Mouse (Mus musculus): Measurements from ENCODE around the gene Dnaaf5. TPM values are rescaled to one million over a fixed set of nuclear protein-coding genes. Genes with fewer than 3 reads are reported as not detected.

Gene Dnaaf5
- total RNA-seq, 4 experiments from 2014 or later, result 16.6 to 20.3 (median 17.4) TPM

DNA sequence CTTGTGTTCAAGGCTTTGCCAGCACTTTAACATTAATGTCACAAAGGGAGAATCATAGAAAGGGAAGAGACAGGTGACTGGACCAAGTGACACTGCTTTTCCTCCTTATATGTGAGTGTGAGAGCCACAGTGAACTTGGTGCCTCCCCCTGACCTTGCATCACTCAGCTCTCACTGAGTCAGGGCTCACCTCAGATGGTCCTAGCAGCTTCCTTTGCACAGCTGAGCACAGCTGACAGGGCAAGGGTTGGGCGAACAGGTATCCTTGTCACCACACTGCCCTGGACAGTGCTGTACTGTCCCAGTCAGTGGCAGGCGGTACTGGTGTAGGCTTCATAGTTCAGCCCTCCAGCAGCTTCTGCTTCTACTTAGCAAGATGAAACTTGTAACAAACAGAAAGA lies 77.6 kb downstream of the Dnaaf5 start:
- DNase-seq (ENCODE audit: low spot score in 2 of 2), result no peak

DNA sequence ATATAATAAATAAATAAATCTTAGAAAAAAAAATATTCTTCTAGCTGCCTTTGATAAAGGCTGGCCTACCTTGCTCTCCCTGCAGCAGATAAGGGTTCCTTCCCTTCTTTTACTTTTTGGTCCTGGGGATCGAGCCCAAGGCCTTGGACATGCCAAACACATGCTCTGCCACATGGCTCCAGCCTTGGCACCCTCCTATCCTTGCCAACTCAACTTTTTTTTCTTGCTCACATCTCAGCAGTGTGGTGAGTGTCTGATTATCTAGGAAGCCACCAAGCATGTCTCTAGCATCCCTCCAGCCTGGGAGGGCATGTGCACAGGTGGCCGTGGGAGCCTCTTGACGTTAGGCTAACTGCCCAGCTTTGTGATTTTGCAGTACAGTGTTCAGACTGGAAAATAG lies 78.3 kb downstream of the Dnaaf5 start:
- no peak for DNase-seq (ENCODE audit: low spot score in 2 of 2)

DNA sequence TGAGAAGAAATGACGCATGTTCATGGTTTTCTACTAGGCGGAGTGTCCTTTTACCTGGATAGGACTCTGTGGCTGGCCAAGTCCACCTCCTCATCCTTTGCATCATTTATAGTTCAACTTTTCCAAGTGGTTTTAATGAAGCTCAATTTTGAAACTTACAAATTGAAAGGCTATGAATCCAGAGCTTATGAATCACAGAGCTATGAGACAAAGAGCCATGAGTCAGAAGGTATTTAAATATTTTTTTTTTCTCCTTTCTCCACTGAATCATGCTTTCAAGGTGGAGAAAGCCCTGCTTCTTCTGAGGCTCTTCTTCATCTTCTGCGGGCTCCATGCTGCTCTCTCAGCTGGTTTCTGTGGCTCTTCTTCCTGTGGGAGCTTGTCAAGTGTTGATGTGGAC lies 79.7 kb downstream of the Dnaaf5 start:
- no peak for DNase-seq (ENCODE audit: low spot score in 2 of 2)

DNA sequence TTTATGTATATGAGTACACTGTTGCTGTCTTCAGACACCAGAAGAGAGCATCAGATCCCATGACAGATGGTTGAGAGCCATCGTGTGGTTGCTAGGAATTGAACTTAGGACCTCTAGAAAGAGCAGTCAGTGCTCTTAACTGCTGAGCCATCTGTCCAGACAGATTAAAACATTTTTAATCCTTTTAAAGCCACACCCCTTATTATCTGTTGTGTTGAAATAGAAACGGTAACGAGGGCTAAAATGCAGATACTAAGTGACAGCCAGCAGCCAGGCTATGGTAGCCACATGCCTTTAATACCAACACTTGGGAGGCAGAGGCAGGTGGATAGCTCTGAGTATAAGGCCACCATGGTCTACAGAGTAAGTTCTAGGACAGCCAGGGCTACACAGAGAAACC lies 82.1 kb downstream of the Dnaaf5 start:
- no peak for DNase-seq (ENCODE audit: low spot score in 2 of 2)

DNA sequence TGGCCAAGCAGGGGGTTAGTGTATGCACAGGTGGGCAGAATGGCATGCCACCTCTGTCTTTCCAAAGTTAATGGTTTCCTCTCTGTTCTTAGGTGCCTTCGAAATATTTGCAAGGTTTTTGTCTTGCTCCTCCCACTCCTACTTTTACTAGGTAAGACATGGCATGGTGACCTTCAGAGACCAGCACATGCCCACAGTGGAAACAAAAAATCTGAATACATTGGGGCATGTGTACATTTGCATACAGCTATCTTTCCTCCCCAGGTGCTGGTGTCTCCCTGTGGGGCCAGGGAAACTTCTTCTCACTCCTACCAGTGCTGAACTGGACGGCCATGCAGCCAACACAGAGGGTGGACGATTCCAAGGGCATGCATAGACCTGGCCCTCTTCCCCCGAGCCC lies 84.4 kb downstream of the Dnaaf5 start:
- DNase-seq (ENCODE audit: low spot score in 2 of 2), result no peak

Other genes with a start within 250 kb of the Dnaaf5 start
- gene Pdgfa, start 152.9 kb upstream of the Dnaaf5 start, total RNA-seq (2022), result 10 to 100 TPM; 19.8 to 32.1 (median 25.2) TPM
- gene Prkar1b, start 222 bp upstream of the Dnaaf5 start, total RNA-seq (2022), result 1 to 10 TPM in 1 of 4 experiments, under 1 TPM in 3; 0.70 to 1.5 (median 0.75) TPM
- 10 to 100 TPM; 33.7 to 44.4 (median 41.2) TPM for gene Sun1, start 50.4 kb downstream of the Dnaaf5 start, total RNA-seq (2022)
- 10 to 100 TPM; 32.8 to 36.4 (median 34.1) TPM for gene Get4, start 102.1 kb downstream of the Dnaaf5 start, total RNA-seq (2022)
- gene Adap1, start 175.4 kb downstream of the Dnaaf5 start, total RNA-seq (2022), result 1 to 10 TPM in 1 of 4 experiments, under 1 TPM in 3; 0.44 to 2.0 (median 0.64) TPM
- gene Cox19, start 201.2 kb downstream of the Dnaaf5 start, total RNA-seq (2022), result 10 to 100 TPM; 46.5 to 60.3 (median 57.4) TPM
- not detected for gene Cyp2w1, start 202.4 kb downstream of the Dnaaf5 start, total RNA-seq (2022)
- 10 to 100 TPM; 20.9 to 28.6 (median 25.4) TPM for gene Gpr146, start 227.5 kb downstream of the Dnaaf5 start, total RNA-seq (2022)

Data from gastrocnemius, adult 8-10 months (tissue).